8 mouse cellular contexts compared by ENCODE assay signal in genomic region chr3:107596559-107596958, GRCm38 (mm10). TPM values are rescaled to one million over a fixed set of nuclear protein-coding genes. Genes with fewer than 3 reads are reported as not detected.
A peak's percentile ranks its signal among the peaks of the same experiment; 100 is the strongest.
DNase-seq lines count a peak whose midpoint lies in the region; ATAC-seq lines count a peak whose summit lies in the region.
"Had no signal": no experiment of that assay in that cellular context is flagged by ENCODE, and none has a peak within 500 bp of the region (broad histone marks: within the 10 kb centered on the region; RNA-seq: fewer than 3 reads in every experiment).

No protein-coding gene starts in this region.

- H3K4me2 ChIP-seq in neural tube, embryonic 12.5 days (replicated peaks) = peak overlapping the region; percentile 16; the same call in 1 of the 2 replicates
- peak overlapping the region; percentile 16 for H3K4me2 ChIP-seq in forebrain, embryonic 14.5 days (ENCODE audit: low read length)
- H3K4me2 ChIP-seq in kidney, embryonic 14.5 days (replicated peaks; ENCODE audit: low read depth, low read length) = no peak overlapping the region

- H3K4me1 ChIP-seq in neural tube, embryonic 12.5 days = peaks cover 20% of the 10 kb centered on the region
- peaks cover 8% of the 10 kb centered on the region for H3K4me1 ChIP-seq in forebrain, embryonic 14.5 days (ENCODE audit: control insufficient read depth, insufficient read depth, low read length)
- H3K4me1 ChIP-seq in kidney, embryonic 14.5 days (ENCODE audit: control insufficient read depth, insufficient read depth, low read length) = peaks cover 12% of the 10 kb centered on the region; the same call in 1 of the 2 replicates

- ATAC-seq in neural tube, embryonic 12.5 days (ENCODE audit: low FRiP score, low read depth) = no peak
- peak; percentile 51 for ATAC-seq in forebrain, embryonic 14.5 days
- no peak for ATAC-seq in kidney, embryonic 14.5 days (ENCODE audit: low FRiP score, low TSS enrichment)
- ATAC-seq in erythroid progenitor cell, adult 5-6 weeks (replicated peaks; ENCODE audit: low FRiP score, poor library complexity, severe bottlenecking) = no peak

- H3K27ac ChIP-seq in neural tube, embryonic 12.5 days = no peak overlapping the region
- H3K27ac ChIP-seq in forebrain, embryonic 14.5 days (ENCODE audit: low read depth, low read length) = no peak overlapping the region
- no peak overlapping the region for H3K27ac ChIP-seq in kidney, embryonic 14.5 days (ENCODE audit: low read depth, low read length)

- H3K9ac ChIP-seq in neural tube, embryonic 12.5 days = no peak overlapping the region
- H3K9ac ChIP-seq in forebrain, embryonic 14.5 days (ENCODE audit: low read length) = no peak overlapping the region; the same call in 1 of the 2 replicates
- H3K9ac ChIP-seq in kidney, embryonic 14.5 days (ENCODE audit: low read depth, low read length) = no peak overlapping the region

- under 1% methylated on average over 26 of the region's 26 CpGs for WGBS in neural tube, embryonic 12.5 days
- WGBS in forebrain, embryonic 14.5 days = under 1% methylated on average over 26 of the region's 26 CpGs
- 2% methylated on average over 26 of the region's 26 CpGs for WGBS in kidney, embryonic 14.5 days

- H3K9me3 ChIP-seq in neural tube, embryonic 12.5 days = no peaks in the 10 kb centered on the region
- H3K9me3 ChIP-seq in forebrain, embryonic 14.5 days (replicated peaks; ENCODE audit: control insufficient read depth, low read length) = no peaks in the 10 kb centered on the region
- H3K9me3 ChIP-seq in kidney, embryonic 14.5 days (ENCODE audit: control insufficient read depth, low read length) = no peaks in the 10 kb centered on the region

- no peaks in the 10 kb centered on the region for H3K36me3 ChIP-seq in neural tube, embryonic 12.5 days
- no peaks in the 10 kb centered on the region for H3K36me3 ChIP-seq in forebrain, embryonic 14.5 days (ENCODE audit: control insufficient read depth, insufficient read depth, low read length)
- H3K36me3 ChIP-seq in kidney, embryonic 14.5 days (ENCODE audit: control insufficient read depth, insufficient read depth, low read length) = no peaks in the 10 kb centered on the region
- H3K36me3 ChIP-seq in splenic B cell, adult 2 months (ENCODE audit: control insufficient read depth, insufficient read depth, low read length, poor library complexity, severe bottlenecking) = no peaks in the 10 kb centered on the region

- no peak for DNase-seq in neural tube, embryonic 10.5 days (ENCODE audit: extremely low spot score, low spot score)
- peak; percentile 60 for DNase-seq in forebrain, embryonic 14.5 days (ENCODE audit: low spot score)
- DNase-seq in splenic B cell, adult 2 months (ENCODE audit: low read depth, low spot score) = peak; percentile 21
- no peak for DNase-seq in left cerebral cortex, adult 11 months (ENCODE audit: low spot score)

- peaks cover 90% of the 10 kb centered on the region for H3K27me3 ChIP-seq in neural tube, embryonic 12.5 days (replicated peaks)
- peaks cover 68% of the 10 kb centered on the region for H3K27me3 ChIP-seq in forebrain, embryonic 14.5 days (replicated peaks; ENCODE audit: control insufficient read depth, insufficient read depth, low read length)
- H3K27me3 ChIP-seq in kidney, embryonic 14.5 days (ENCODE audit: control insufficient read depth, insufficient read depth, low read length) = peaks cover 89% of the 10 kb centered on the region
- H3K27me3 ChIP-seq in splenic B cell, adult 2 months (ENCODE audit: control insufficient read depth, insufficient read depth, low read length, poor library complexity, severe bottlenecking) = no peaks in the 10 kb centered on the region; the same call in 1 of the 2 replicates

- H3K4me3 ChIP-seq in neural tube, embryonic 12.5 days = 0 out of 2 replicates have a peak overlapping the region, but pooled peaks have one; percentile 5
- H3K4me3 ChIP-seq in forebrain, embryonic 14.5 days (ENCODE audit: low read depth, low read length) = 0 out of 2 replicates have a peak overlapping the region, but pooled peaks have one; percentile 2
- peak overlapping the region; percentile 14 for H3K4me3 ChIP-seq in kidney, embryonic 14.5 days (ENCODE audit: low read length)

RNA-seq across cellular contexts. Expression of gene Alx3, which starts 1.7 kb away (rescaled TPM):
- 0.33 and 0.65 TPM in 2 replicates for polyA plus RNA-seq in neural tube, embryonic 12.5 days (2016; fragmentation: Nextera tagmentation; extraction: Ambion mirVana)
- 2.4 and 2.6 TPM in 2 replicates for polyA plus RNA-seq in forebrain, embryonic 14.5 days (2014; fragmentation: Nextera tagmentation; extraction: Ambion mirVana)
- 0.26 TPM in 1 of 2 replicates, not detected in the other for polyA plus RNA-seq in kidney, embryonic 14.5 days (2014; fragmentation: Nextera tagmentation; extraction: Ambion mirVana)
- total RNA-seq in erythroid progenitor cell, adult 5-6 weeks (2015; ENCODE audit: low replicate concordance) = not detected in 2 replicates
- not detected in 2 replicates for total RNA-seq in erythroid progenitor cell, adult 5-6 weeks (2017; ENCODE audit: low replicate concordance)
- total RNA-seq: neutrophil, adult 5-6 weeks had no signal

RNA-seq across cellular contexts. Expression of gene Gm10961, which starts 34.6 kb away (rescaled TPM):
- not detected in 2 replicates for polyA plus RNA-seq in neural tube, embryonic 12.5 days (2016; fragmentation: Nextera tagmentation; extraction: Ambion mirVana)
- not detected in 2 replicates for polyA plus RNA-seq in forebrain, embryonic 14.5 days (2014; fragmentation: Nextera tagmentation; extraction: Ambion mirVana)
- polyA plus RNA-seq in kidney, embryonic 14.5 days (2014; fragmentation: Nextera tagmentation; extraction: Ambion mirVana) = not detected in 2 replicates
- total RNA-seq in erythroid progenitor cell, adult 5-6 weeks (2015; ENCODE audit: low replicate concordance) = not detected in 2 replicates
- not detected in 2 replicates for total RNA-seq in erythroid progenitor cell, adult 5-6 weeks (2017; ENCODE audit: low replicate concordance)
- total RNA-seq: neutrophil, adult 5-6 weeks had no signal

RNA-seq across cellular contexts. Expression of gene Strip1, which starts 34.9 kb away (rescaled TPM):
- polyA plus RNA-seq in neural tube, embryonic 12.5 days (2016; fragmentation: Nextera tagmentation; extraction: Ambion mirVana) = 123 and 129 TPM in 2 replicates
- 134 and 141 TPM in 2 replicates for polyA plus RNA-seq in forebrain, embryonic 14.5 days (2014; fragmentation: Nextera tagmentation; extraction: Ambion mirVana)
- 33.3 and 55.0 TPM in 2 replicates for polyA plus RNA-seq in kidney, embryonic 14.5 days (2014; fragmentation: Nextera tagmentation; extraction: Ambion mirVana)
- 6.5 and 9.6 TPM in 2 replicates for total RNA-seq in erythroid progenitor cell, adult 5-6 weeks (2015; ENCODE audit: low replicate concordance)
- 2.6 and 4.8 TPM in 2 replicates for total RNA-seq in erythroid progenitor cell, adult 5-6 weeks (2017; ENCODE audit: low replicate concordance)

RNA-seq across cellular contexts. Expression of gene Ubl4b, which starts 41.7 kb away (rescaled TPM):
- not detected in 2 replicates for polyA plus RNA-seq in neural tube, embryonic 12.5 days (2016; fragmentation: Nextera tagmentation; extraction: Ambion mirVana)
- polyA plus RNA-seq in forebrain, embryonic 14.5 days (2014; fragmentation: Nextera tagmentation; extraction: Ambion mirVana) = not detected in 2 replicates
- not detected in 2 replicates for polyA plus RNA-seq in kidney, embryonic 14.5 days (2014; fragmentation: Nextera tagmentation; extraction: Ambion mirVana)
- total RNA-seq in erythroid progenitor cell, adult 5-6 weeks (2015; ENCODE audit: low replicate concordance) = not detected in 2 replicates
- not detected in 2 replicates for total RNA-seq in erythroid progenitor cell, adult 5-6 weeks (2017; ENCODE audit: low replicate concordance)
- total RNA-seq: neutrophil, adult 5-6 weeks had no signal

Comparison
In these comparisons a context has a peak if more than half of its experiments do, and no peak if none do; other contexts are left out.
1. DNase-seq: peak in forebrain, embryonic 14.5 days (single experiment) and splenic B cell, adult 2 months (single experiment); none in neural tube, embryonic 10.5 days (single experiment) and left cerebral cortex, adult 11 months (single experiment).
2. Peak in every context shown above with its lines, with median percentiles within 50 percentile points of each other: H3K4me3 ChIP-seq.